Mouse (Mus musculus) stomach, embryonic 14.5 days (tissue): ENCODE results near the gene Gnl3. TPM values are rescaled to one million over a fixed set of nuclear protein-coding genes. Genes with fewer than 3 reads are reported as not detected.
A peak's percentile ranks its signal among the peaks of the same experiment; 100 is the strongest.

Experiments
- ATAC-seq: fragments of 200-750 bp; cut with Nextera tagmentation; 2 replicates; pipeline ENCODE4 v1.8.0; 2017; ENCODE audit warnings: low read depth, moderate TSS enrichment; ENCODE audit not compliant: insufficient number of reproducible peaks, insufficient read depth, low FRiP score
- H3K27ac ChIP-seq: fragments of 300-500 bp; sonication (generic); 2 replicates; pipeline ENCODE4 v1.5.1; 2014; ENCODE audit warnings: mild to moderate bottlenecking, low read length, moderate library complexity, mixed read lengths
- H3K27me3 ChIP-seq: fragments of 300-500 bp; sonication (generic); 2 replicates; pipeline ENCODE4 v1.6.1; 2014; ENCODE audit warnings: low read length, control low read depth, mixed read lengths; ENCODE audit not compliant: control insufficient read depth, insufficient read depth
- H3K36me3 ChIP-seq: fragments of 300-500 bp; sonication (generic); 2 replicates; pipeline ENCODE4 v1.6.1; 2014; ENCODE audit warnings: mild to moderate bottlenecking, control low read depth, low read length, moderate library complexity, mixed read lengths; ENCODE audit not compliant: control insufficient read depth, insufficient read depth
- H3K4me1 ChIP-seq: fragments of 300-500 bp; sonication (generic); 2 replicates; pipeline ENCODE4 v1.6.1; 2014; ENCODE audit warnings: low read length, control low read depth, mixed read lengths; ENCODE audit not compliant: control insufficient read depth, insufficient read depth
- H3K4me2 ChIP-seq: fragments of 300-500 bp; sonication (generic); replicated peaks from 2 replicates; pipeline ENCODE4 v1.6.1; 2014; ENCODE audit warnings: low read depth, low read length, control low read depth
- H3K4me3 ChIP-seq: fragments of 300-500 bp; sonication (generic); 2 replicates; pipeline ENCODE4 v1.5.1; 2014; ENCODE audit warnings: low read depth, low read length, control low read depth
- H3K9ac ChIP-seq: fragments of 300-500 bp; sonication (generic); replicated peaks from 2 replicates; pipeline ENCODE4 v1.6.1; 2014; ENCODE audit warnings: low read depth, mild to moderate bottlenecking, control low read depth, low read length, moderate library complexity, mixed read lengths
- H3K9me3 ChIP-seq: fragments of 300-500 bp; sonication (generic); 2 replicates; pipeline ENCODE4 v1.6.1; 2016; ENCODE audit warnings: low read depth, low read length, control low read depth; ENCODE audit not compliant: control insufficient read depth
- WGBS: fragments of 180-500 bp; shearing (Covaris S2); extraction: QIAGEN DNeasy Blood & Tissue Kit; methylation state at CpG from one replicate; pipeline ENCODE4 v1.1.7; 2014; 5-methylcytosine and 5-hydroxymethylcytosine counted together
- polyA plus RNA-seq: library from polyadenylated mRNA; unstranded; fragments of >200 nt; fragmentation: Nextera tagmentation; extraction: Ambion mirVana; gene quantifications from 2 replicates; pipeline ENCODE4 v1.2.1, GENCODE M21; 2014

Gnl3 gene
- polyA plus RNA-seq = 124 and 128 TPM in 2 replicates

- H3K27me3 ChIP-seq = no peaks in the 10 kb centered on the region
- WGBS = under 1% methylated on average over 41 of the region's 53 CpGs
- H3K9ac ChIP-seq = peak within 1 kb of the TSS; percentile 77
- ATAC-seq = peak; percentile 93
- no peaks in the 10 kb centered on the region for H3K9me3 ChIP-seq
- peaks cover 50% of the 10 kb centered on the region for H3K36me3 ChIP-seq
- H3K4me1 ChIP-seq = peaks cover 10% of the 10 kb centered on the region
- peak within 1 kb of the TSS; percentile 85 for H3K27ac ChIP-seq
- H3K4me3 ChIP-seq = peak within 1 kb of the TSS; percentile 75
- peak within 1 kb of the TSS; percentile 87 for H3K4me2 ChIP-seq
Observed at GRCm38 (mm10) chr14:31018860-31019291, at the start of gene Gnl3, which contains the start of gene Pbrm1. Gene Gnl3, minus strand, starts transcription at chr14:31019152. Gene Pbrm1, plus strand, starts transcription at chr14:31019138.

GRCm38 (mm10) chr14:31062277-31062676 lies 43.3 kb upstream of the Gnl3 start:
- Histone ChIP-seq H3K9me3 (no peaks in the 10 kb centered on the region), H3K27me3 (no peaks in the 10 kb centered on the region), H3K9ac (no peak overlapping the region), H3K4me2 (no peak overlapping the region), H3K36me3 (peaks cover 56% of the 10 kb centered on the region), H3K4me1 (no peaks in the 10 kb centered on the region), H3K27ac (no peak overlapping the region), H3K4me3 (no peak overlapping the region)
- WGBS = 69% methylated on average over 1 of the region's 1 CpGs
- ATAC-seq = no peak

GRCm38 (mm10) chr14:31045817-31046216 lies 26.9 kb upstream of the Gnl3 start:
- no peaks in the 10 kb centered on the region for H3K9me3 ChIP-seq
- ATAC-seq = no peak
- no peak overlapping the region for H3K4me3 ChIP-seq
- H3K36me3 ChIP-seq = peaks cover 71% of the 10 kb centered on the region
- WGBS = 87% methylated on average over 1 of the region's 1 CpGs
- H3K4me1 ChIP-seq = no peaks in the 10 kb centered on the region
- no peak overlapping the region for H3K4me2 ChIP-seq
- no peak overlapping the region for H3K9ac ChIP-seq
- no peaks in the 10 kb centered on the region for H3K27me3 ChIP-seq
- no peak overlapping the region for H3K27ac ChIP-seq

- WGBS = 88% methylated on average over 5 of the region's 5 CpGs
- no peak for ATAC-seq
- Histone ChIP-seq H3K27me3 (no peaks in the 10 kb centered on the region), H3K4me1 (no peaks in the 10 kb centered on the region), H3K4me2 (no peak overlapping the region), H3K27ac (no peak overlapping the region), H3K36me3 (peaks cover 66% of the 10 kb centered on the region), H3K4me3 (no peak overlapping the region), H3K9me3 (no peaks in the 10 kb centered on the region), H3K9ac (no peak overlapping the region)
Observed at GRCm38 (mm10) chr14:31045296-31045695, 26.3 kb upstream of the Gnl3 start.

- Histone ChIP-seq H3K27me3 (no peaks in the 10 kb centered on the region), H3K4me3 (no peak overlapping the region), H3K27ac (no peak overlapping the region), H3K4me1 (no peaks in the 10 kb centered on the region; the same call in 1 of the 2 replicates), H3K36me3 (peaks cover 64% of the 10 kb centered on the region), H3K9ac (no peak overlapping the region), H3K9me3 (no peaks in the 10 kb centered on the region), H3K4me2 (no peak overlapping the region)
- 82% methylated on average over 3 of the region's 3 CpGs for WGBS
- ATAC-seq = no peak
Observed at GRCm38 (mm10) chr14:31025785-31026184, 6.8 kb upstream of the Gnl3 start.

- peaks cover 40% of the 10 kb centered on the region for H3K36me3 ChIP-seq
- no peak overlapping the region for H3K4me3 ChIP-seq
- no peak overlapping the region for H3K27ac ChIP-seq
- H3K4me2 ChIP-seq = no peak overlapping the region
- 50% methylated on average over 1 of the region's 1 CpGs for WGBS
- no peak for ATAC-seq
- H3K27me3 ChIP-seq = no peaks in the 10 kb centered on the region
- H3K4me1 ChIP-seq = peaks cover 7% of the 10 kb centered on the region
- H3K9me3 ChIP-seq = no peaks in the 10 kb centered on the region
- no peak overlapping the region for H3K9ac ChIP-seq
Observed at GRCm38 (mm10) chr14:31022579-31022978, 3.6 kb upstream of the Gnl3 start.

GRCm38 (mm10) chr14:31019331-31020205 lies 616 bp upstream of the Gnl3 start:
- Histone ChIP-seq H3K4me3 (peak overlapping the region; percentile 75), H3K27me3 (no peaks in the 10 kb centered on the region), H3K9me3 (no peaks in the 10 kb centered on the region), H3K36me3 (peaks cover 48% of the 10 kb centered on the region), H3K27ac (peak overlapping the region; percentile 85), H3K4me1 (peaks cover 10% of the 10 kb centered on the region), H3K9ac (peak overlapping the region; percentile 77), H3K4me2 (peak overlapping the region; percentile 68)
- ATAC-seq = peak; percentile 96
- 3% methylated on average over 44 of the region's 56 CpGs for WGBS

GRCm38 (mm10) chr14:31017854-31018253 lies 1.1 kb downstream of the Gnl3 start:
- H3K9ac ChIP-seq = peak overlapping the region; percentile 77
- no peak overlapping the region for H3K27ac ChIP-seq
- H3K4me3 ChIP-seq = peak overlapping the region; percentile 75
- H3K4me1 ChIP-seq = peaks cover 10% of the 10 kb centered on the region
- H3K9me3 ChIP-seq = no peaks in the 10 kb centered on the region
- no peaks in the 10 kb centered on the region for H3K27me3 ChIP-seq
- H3K4me2 ChIP-seq = peak overlapping the region; percentile 87
- WGBS = 2% methylated on average over 2 of the region's 2 CpGs
- ATAC-seq = no peak
- H3K36me3 ChIP-seq = peaks cover 52% of the 10 kb centered on the region
